Mouse (Mus musculus) liver, postnatal 0 days (tissue): ENCODE data around the gene Cnnm2.

ENCODE experiments used
- CTCF ChIP-seq: sonication (generic); IDR thresholded peaks from 2 replicates; pipeline ENCODE4 v1.5.1; 2016; ENCODE audit warnings: antibody characterized with exemption, low read depth
- EP300 ChIP-seq: IDR thresholded peaks from 2 replicates; pipeline ENCODE4 v1.6.1; 2016; ENCODE audit warnings: antibody characterized with exemption, low read depth, mild to moderate bottlenecking

DNA sequence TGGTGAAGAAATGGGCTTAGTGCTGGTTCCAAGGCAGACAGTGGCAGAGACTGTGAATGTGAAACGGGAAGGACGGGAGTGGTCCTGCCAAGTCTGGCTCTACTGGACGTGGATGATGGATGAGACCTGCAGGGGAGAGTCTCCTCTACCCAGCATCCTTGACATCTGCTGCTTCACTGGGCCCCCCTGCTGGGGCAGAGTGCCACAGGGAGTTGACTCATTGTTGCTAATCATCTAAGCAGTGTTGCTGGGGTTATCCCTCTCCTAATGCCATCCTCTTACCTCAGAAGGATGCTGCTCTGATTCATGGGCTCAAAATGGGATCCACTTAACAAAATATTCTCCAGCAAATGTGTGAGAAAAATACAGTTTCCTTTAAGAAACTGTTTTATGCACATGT, 67.6 kb downstream of the Cnnm2 start:
- TF ChIP-seq CTCF (no peak), EP300 (no peak)
